Comparison of ENCODE assay signal across 10 mouse cellular contexts in genomic region chr7:144055702-144056531, GRCm38 (mm10). TPM values are rescaled to one million over a fixed set of nuclear protein-coding genes. Genes with fewer than 3 reads are reported as not detected.
DNase-seq lines count a peak whose midpoint lies in the region; ATAC-seq and TF ChIP-seq lines count a peak whose summit lies in the region.
"Had no signal": no experiment of that assay in that cellular context is flagged by ENCODE, and none has a peak within 500 bp of the region (broad histone marks: within the 10 kb centered on the region; RNA-seq: fewer than 3 reads in every experiment).

No protein-coding gene starts in this region.

- H3K4me2 ChIP-seq in forebrain, postnatal 0 days (ENCODE audit: low read depth) = no peak overlapping the region
- no peak overlapping the region for H3K4me2 ChIP-seq in forebrain, embryonic 16.5 days (ENCODE audit: low read length)
- H3K4me2 ChIP-seq: hindbrain, embryonic 15.5 days had no signal

- no peak overlapping the region for H3K4me3 ChIP-seq in forebrain, postnatal 0 days (ENCODE audit: low read depth, low read length)
- no peak overlapping the region for H3K4me3 ChIP-seq in forebrain, embryonic 16.5 days (replicated peaks; ENCODE audit: low read length)
- H3K4me3 ChIP-seq: hindbrain, embryonic 15.5 days had no signal

- no peaks in the 10 kb centered on the region for H3K9me3 ChIP-seq in forebrain, postnatal 0 days (ENCODE audit: low read length)
- H3K9me3 ChIP-seq in forebrain, embryonic 16.5 days (ENCODE audit: control insufficient read depth, low read length) = no peaks in the 10 kb centered on the region
- H3K9me3 ChIP-seq: hindbrain, embryonic 15.5 days had no signal

- no peaks in the 10 kb centered on the region for H3K36me3 ChIP-seq in forebrain, postnatal 0 days (ENCODE audit: insufficient read depth)
- H3K36me3 ChIP-seq in forebrain, embryonic 16.5 days (ENCODE audit: control insufficient read depth, insufficient read depth) = no peaks in the 10 kb centered on the region
- H3K36me3 ChIP-seq: hindbrain, embryonic 15.5 days had no signal

- no peaks in the 10 kb centered on the region for H3K4me1 ChIP-seq in forebrain, postnatal 0 days (ENCODE audit: insufficient read depth)
- H3K4me1 ChIP-seq in forebrain, embryonic 16.5 days (replicated peaks; ENCODE audit: control insufficient read depth, insufficient read depth, low read length) = no peaks in the 10 kb centered on the region
- H3K4me1 ChIP-seq: hindbrain, embryonic 15.5 days had no signal

- ATAC-seq in forebrain, postnatal 0 days = no peak
- ATAC-seq in forebrain, embryonic 16.5 days = no peak
- ATAC-seq in erythroid progenitor cell, adult 5-6 weeks (replicated peaks; ENCODE audit: low FRiP score, poor library complexity, severe bottlenecking) = 0 out of 2 replicates have a peak, but pooled peaks have one; percentile 27

- H3K9ac ChIP-seq in forebrain, postnatal 0 days = no peak overlapping the region
- no peak overlapping the region for H3K9ac ChIP-seq in forebrain, embryonic 16.5 days (replicated peaks; ENCODE audit: low read depth, low read length)
- H3K9ac ChIP-seq: hindbrain, embryonic 15.5 days had no signal

- H3K27ac ChIP-seq in forebrain, postnatal 0 days (ENCODE audit: low read depth, low read length) = no peak overlapping the region
- no peak overlapping the region for H3K27ac ChIP-seq in forebrain, embryonic 16.5 days (ENCODE audit: low read length)
- H3K27ac ChIP-seq: hindbrain, embryonic 15.5 days had no signal

- DNase-seq in forebrain, postnatal 0 days = peak; percentile 38
- DNase-seq in right cerebral cortex, postnatal 4 days = peak; percentile 19
- DNase-seq in right cerebral cortex, adult 18-20 months = no peak
- peak; percentile 12 for DNase-seq in lung, postnatal 25 days (ENCODE audit: low spot score)
- no peak for DNase-seq in MN1 (ENCODE audit: low spot score)
- DNase-seq in left cerebral cortex, adult 8-10 months (ENCODE audit: low spot score in 2 of 2) = no peak

- no peaks in the 10 kb centered on the region for H3K27me3 ChIP-seq in forebrain, postnatal 0 days (ENCODE audit: insufficient read depth, low read length)
- no peaks in the 10 kb centered on the region for H3K27me3 ChIP-seq in forebrain, embryonic 16.5 days (replicated peaks; ENCODE audit: control insufficient read depth, insufficient read depth, low read length)
- H3K27me3 ChIP-seq: hindbrain, embryonic 15.5 days had no signal

- peak; percentile 78 for TF ChIP-seq CTCF in forebrain, postnatal 0 days (IDR thresholded peaks at IDR 0.05; ENCODE audit: low read depth)

- WGBS in forebrain, postnatal 0 days = 76% methylated on average over 7 of the region's 7 CpGs
- 75% methylated on average over 7 of the region's 7 CpGs for WGBS in forebrain, embryonic 16.5 days

RNA-seq across cellular contexts. Expression of gene Shank2, which starts 54.2 kb away (rescaled TPM):
- total RNA-seq in forebrain, postnatal 0 days (2014; rRNA removed) = 27.0 and 29.0 TPM in 2 replicates
- 4.9 and 8.8 TPM in 2 replicates for polyA plus RNA-seq in forebrain, postnatal 0 days (2015; fragmentation: Nextera tagmentation; extraction: Ambion mirVana)
- 7.1 and 9.7 TPM in 2 replicates for polyA plus RNA-seq in forebrain, embryonic 16.5 days (2015; fragmentation: Nextera tagmentation; extraction: Ambion mirVana)
- 1.3 TPM in 1 of 2 replicates, not detected in the other for total RNA-seq in erythroid progenitor cell, adult 5-6 weeks (2015; ENCODE audit: low replicate concordance)
- total RNA-seq in erythroid progenitor cell, adult 5-6 weeks (2017; ENCODE audit: low replicate concordance) = 0.26 TPM in 1 of 2 replicates, not detected in the other
- total RNA-seq in left cerebral cortex, adult 8-10 months (2022) = 100 to 1,000 TPM; 108 to 123 (median 112) TPM
- total RNA-seq: neutrophil, adult 5-6 weeks had no signal

Comparison
In these comparisons a context has a peak if more than half of its experiments do, and no peak if none do; other contexts are left out.
1. DNase-seq: peak in forebrain, postnatal 0 days (single experiment), right cerebral cortex, postnatal 4 days (single experiment) and lung, postnatal 25 days (single experiment); none in right cerebral cortex, adult 18-20 months (single experiment), MN1 (single experiment) and left cerebral cortex, adult 8-10 months (0 of 2).
2. RNA of gene Shank2, which starts 54.2 kb away (total RNA-seq): 108 to 123 TPM in left cerebral cortex, adult 8-10 months and 27.0 to 29.0 TPM in forebrain, postnatal 0 days; 0.26 to 1.3 TPM in erythroid progenitor cell, adult 5-6 weeks; every median in the first group is over 10 times any median in the second.